Mouse (Mus musculus): ENCODE results near the gene Plac9b. TPM values are rescaled to one million over a fixed set of nuclear protein-coding genes. Genes with fewer than 3 reads are reported as not detected.

The Plac9b gene
- total and polyA plus RNA-seq, 3 experiments, result 36.0 to 43.4 (median 37.7) TPM

Other genes with a start within 250 kb of the Plac9b start
- gene Cphx1, start 244.2 kb downstream of the Plac9b start, total RNA-seq (2021), result not detected
- not detected in 2 replicates for gene Cphx1, start 244.2 kb downstream of the Plac9b start, polyA plus RNA-seq (2012; rRNA removed)
- gene Duxbl1, start 203.9 kb downstream of the Plac9b start, total RNA-seq (2021), result not detected
- 0.23 TPM in 1 of 2 replicates, not detected in the other for gene Duxbl1, start 203.9 kb downstream of the Plac9b start, polyA plus RNA-seq (2012; rRNA removed)
- gene Gm9780, start 139.8 kb downstream of the Plac9b start, total RNA-seq (2021), result 10 to 100 TPM; 15.9 to 20.6 TPM
- gene Gm9780, start 139.8 kb downstream of the Plac9b start, polyA plus RNA-seq (2012; rRNA removed), result 62.6 and 76.8 TPM in 2 replicates
- gene Tmem254c, start 115.1 kb downstream of the Plac9b start, total RNA-seq (2021), result 1 to 10 TPM; 4.6 to 5.1 TPM
- not detected in 2 replicates for gene Tmem254c, start 115.1 kb downstream of the Plac9b start, polyA plus RNA-seq (2012; rRNA removed)
- not detected for gene Cphx2, start 101.0 kb downstream of the Plac9b start, total RNA-seq (2021)
- not detected in 2 replicates for gene Cphx2, start 101.0 kb downstream of the Plac9b start, polyA plus RNA-seq (2012; rRNA removed)
- gene Cphx3, start 100.2 kb downstream of the Plac9b start, total RNA-seq (2021), result not detected
- gene Cphx3, start 100.2 kb downstream of the Plac9b start, polyA plus RNA-seq (2012; rRNA removed), result not detected in 2 replicates
- not detected for gene Duxbl2, start 64.1 kb downstream of the Plac9b start, total RNA-seq (2021)
- gene Duxbl2, start 64.1 kb downstream of the Plac9b start, polyA plus RNA-seq (2012; rRNA removed), result 0.27 TPM in 1 of 2 replicates, not detected in the other
- 1 to 10 TPM in 1 of 2 experiments, under 1 TPM in 1; 0.81 to 2.0 TPM for gene Tmem254b, start 24.6 kb upstream of the Plac9b start, total RNA-seq (2021)
- 12.2 and 17.3 TPM in 2 replicates for gene Tmem254b, start 24.6 kb upstream of the Plac9b start, polyA plus RNA-seq (2012; rRNA removed)
- gene Duxbl3, start 75.5 kb upstream of the Plac9b start, total RNA-seq (2021), result not detected
- 0.10 and 0.29 TPM in 2 replicates for gene Duxbl3, start 75.5 kb upstream of the Plac9b start, polyA plus RNA-seq (2012; rRNA removed)

All from heart, adult 2 months (tissue).